ENCODE assay signal across 31 mouse cellular contexts in genomic region chr16:13785932-13786331, GRCm38 (mm10). TPM values are rescaled to one million over a fixed set of nuclear protein-coding genes. Genes with fewer than 3 reads are reported as not detected.
DNase-seq lines count a peak whose midpoint lies in the region; TF ChIP-seq lines count a peak whose summit lies in the region.
"Had no signal": no experiment of that assay in that cellular context is flagged by ENCODE, and none has a peak within 500 bp of the region (broad histone marks: within the 10 kb centered on the region; RNA-seq: fewer than 3 reads in every experiment).

No protein-coding gene starts in this region.

- TF ChIP-seq CTCF in E14TG2a.4 (conservative IDR thresholded peaks at IDR 0.05; ENCODE audit: low read length) (no peak), ES-Bruce4 (IDR thresholded peaks at IDR 0.05; ENCODE audit: low read depth, low read length) (no peak)

- peak; percentile 89 for DNase-seq in ES-E14 (ENCODE audit: low read depth, low spot score)
- DNase-seq in WW6 (ENCODE audit: low read depth, low spot score) = peak; percentile 59
- no peak for DNase-seq in layer of hippocampus, postnatal 14 days (ENCODE audit: low spot score in 2 of 2)
- no peak for DNase-seq in natural killer cell, adult 2 months (ENCODE audit: low spot score in 2 of 2)
- DNase-seq in heart, adult 11 months = no peak
- DNase-seq in cerebellum, postnatal 4 days (ENCODE audit: low spot score in 2 of 2) = no peak
- DNase-seq: adrenal gland, postnatal 10 days; adrenal gland, postnatal 25 days; cerebellum, adult 11 months; cerebellum, adult 18-20 months; cerebellum, adult 8-10 months; cerebellum, adult 9-11 months; cerebellum, postnatal 14 days; cerebellum, postnatal 36 days had no signal

- H3K27me3 ChIP-seq in E14TG2a.4 (ENCODE audit: insufficient read depth, low read length) = no peaks in the 10 kb centered on the region
- no peaks in the 10 kb centered on the region for H3K27me3 ChIP-seq in ES-Bruce4 (ENCODE audit: control insufficient read depth, insufficient read depth, low read length, poor library complexity, severe bottlenecking)
- H3K27me3 ChIP-seq: embryonic facial prominence, embryonic 13.5 days; embryonic facial prominence, embryonic 15.5 days; forebrain, embryonic 12.5 days had no signal

- TF ChIP-seq EP300 in ES-Bruce4 (IDR thresholded peaks at IDR 0.05; ENCODE audit: insufficient read depth, low read depth, low read length) = no peak

- H3K36me3 ChIP-seq in E14TG2a.4 (ENCODE audit: insufficient read depth, low read length) (peaks cover 93% of the 10 kb centered on the region), ES-Bruce4 (ENCODE audit: control insufficient read depth, insufficient read depth, low read length, poor library complexity, severe bottlenecking) (peaks cover 70% of the 10 kb centered on the region), ES-E14 (ENCODE audit: control insufficient read depth, insufficient read depth, low read length, poor library complexity, severe bottlenecking) (peaks cover 50% of the 10 kb centered on the region)

- TF ChIP-seq POLR2A in ES-Bruce4 (IDR thresholded peaks at IDR 0.05; ENCODE audit: insufficient read depth, low read length) = no peak

- H3K9ac ChIP-seq in ES-Bruce4 (ENCODE audit: low read depth, poor library complexity, severe bottlenecking) (no peak overlapping the region), ES-E14 (ENCODE audit: insufficient read depth, low read depth, low read length, poor library complexity, severe bottlenecking) (no peak overlapping the region)
- H3K9ac ChIP-seq: embryonic facial prominence, embryonic 13.5 days; embryonic facial prominence, embryonic 15.5 days; forebrain, embryonic 12.5 days had no signal

- H3K27ac ChIP-seq in ES-Bruce4 (ENCODE audit: insufficient read depth, low read length) = peak overlapping the region; percentile 87
- H3K27ac ChIP-seq in ES-E14 (ENCODE audit: insufficient read depth, low read depth, low read length, poor library complexity, severe bottlenecking) = no peak overlapping the region; the same call in 1 of the 2 replicates
- H3K27ac ChIP-seq: embryonic facial prominence, embryonic 13.5 days; embryonic facial prominence, embryonic 15.5 days; forebrain, embryonic 10.5 days; forebrain, embryonic 12.5 days had no signal

- H3K4me3 ChIP-seq in E14TG2a.4 (replicated peaks; ENCODE audit: low read length) (peak overlapping the region; percentile 35; the same call in 1 of the 2 replicates), ES-Bruce4 (ENCODE audit: low read depth, low read length) (no peak overlapping the region), ES-E14 (ENCODE audit: insufficient read depth in 1 of 2, low read depth in 1 of 2, low read length in 2 of 2, poor library complexity in 1 of 2, severe bottlenecking in 1 of 2) (no peak overlapping the region)
- H3K4me3 ChIP-seq: embryonic facial prominence, embryonic 13.5 days; embryonic facial prominence, embryonic 15.5 days; erythroblast, embryonic 14.5 days; forebrain, embryonic 10.5 days; forebrain, embryonic 12.5 days had no signal

- H3K4me1 ChIP-seq in E14TG2a.4 (replicated peaks; ENCODE audit: low read depth, low read length) = peaks cover 84% of the 10 kb centered on the region
- H3K4me1 ChIP-seq in ES-Bruce4 (ENCODE audit: control insufficient read depth, insufficient read depth, low read length) = peaks cover 1% of the 10 kb centered on the region
- H3K4me1 ChIP-seq in ES-E14 (ENCODE audit: control insufficient read depth in 2 of 2, insufficient read depth in 2 of 2, low read length in 2 of 2, poor library complexity in 1 of 2) = peaks cover 11 to 18% of the 10 kb centered on the region in 2 experiments

- 0 out of 2 replicates have a peak, but pooled peaks cover 3% of the 10 kb centered on the region for H3K9me3 ChIP-seq in E14TG2a.4 (ENCODE audit: low read length)
- H3K9me3 ChIP-seq in ES-Bruce4 (replicated peaks; ENCODE audit: control insufficient read depth, insufficient read depth, low read length, poor library complexity, severe bottlenecking) = no peaks in the 10 kb centered on the region
- no peaks in the 10 kb centered on the region for H3K9me3 ChIP-seq in ES-E14 (ENCODE audit: control insufficient read depth, insufficient read depth, low read depth, low read length)
- H3K9me3 ChIP-seq: embryonic facial prominence, embryonic 13.5 days; embryonic facial prominence, embryonic 15.5 days; forebrain, embryonic 10.5 days; forebrain, embryonic 12.5 days had no signal

- in situ Hi-C loops in ES-E14 (cut with MboI; ENCODE audit: low sequenced_read_pairs in 2 of 2, unreplicated experiment in 2 of 2) = no loop called here

TF ChIP-seq in ES-E14, 5 proteins besides CTCF, POLR2A, EP300 and RAD21:
- TF ChIP-seq ZC3H11A (IDR thresholded peaks at IDR 0.05; ENCODE audit: borderline replicate concordance, low read depth, low read length) (no peak), MAFK (IDR thresholded peaks at IDR 0.05; ENCODE audit: insufficient read depth, low read depth, low read length) (no peak), HCFC1 (IDR thresholded peaks at IDR 0.05; ENCODE audit: borderline replicate concordance, insufficient read depth, low read length) (no peak), ZNF384 (IDR thresholded peaks at IDR 0.05; ENCODE audit: low read depth, low read length) (no peak), CHD2 (IDR thresholded peaks at IDR 0.05; ENCODE audit: low read depth, low read length) (no peak)

RNA-seq across cellular contexts. Expression of gene Rrn3, which starts 5.4 kb away (rescaled TPM):
- 131 and 134 TPM in 2 replicates for polyA plus RNA-seq in ES-Bruce4 (2011; ENCODE audit: insufficient read depth, insufficient read length, low read depth, missing spikeins)
- total RNA-seq in ES-E14 (2012; rRNA removed) = 125 and 147 TPM in 2 replicates
- 10 to 100 TPM; 43.5 to 47.5 TPM for total RNA-seq in layer of hippocampus, postnatal 14 days (2021)

RNA-seq across cellular contexts. Expression of gene Ntan1, which starts 32.7 kb away (rescaled TPM):
- 57.6 and 61.3 TPM in 2 replicates for polyA plus RNA-seq in ES-Bruce4 (2011; ENCODE audit: insufficient read depth, insufficient read length, low read depth, missing spikeins)
- 48.2 and 54.2 TPM in 2 replicates for total RNA-seq in ES-E14 (2012; rRNA removed)
- total RNA-seq in layer of hippocampus, postnatal 14 days (2021) = 10 to 100 TPM; 81.7 to 85.0 TPM

RNA-seq across cellular contexts. Expression of gene Pla2g10, which starts 55.1 kb away (rescaled TPM):
- polyA plus RNA-seq in ES-Bruce4 (2011; ENCODE audit: insufficient read depth, insufficient read length, low read depth, missing spikeins) = 7.8 and 11.8 TPM in 2 replicates
- 38.9 and 43.6 TPM in 2 replicates for total RNA-seq in ES-E14 (2012; rRNA removed)
- total RNA-seq in layer of hippocampus, postnatal 14 days (2021) = not detected
- total RNA-seq: adrenal gland, adult 18-20 months; adrenal gland, postnatal 10 days; adrenal gland, postnatal 25 days; adrenal gland, postnatal 4 days; MEL had no signal
- polyA plus RNA-seq: activated CD4-positive, CD25-positive, alpha-beta regulatory T cell, adult 4 months; C2C12; cortical plate, adult 2 months; embryonic facial prominence, embryonic 11.5 days; erythroblast, embryonic 14.5 days; forebrain, embryonic 10.5 days; forebrain, embryonic 14.5 days; forebrain, embryonic 16.5 days; frontal cortex, adult 2 months had no signal

Comparison
In these comparisons a context has a peak if more than half of its experiments do, and no peak if none do; other contexts are left out.
1. DNase-seq: peak in ES-E14 (single experiment) and WW6 (single experiment); none in layer of hippocampus, postnatal 14 days (0 of 2), natural killer cell, adult 2 months (0 of 2), heart, adult 11 months (single experiment) and cerebellum, postnatal 4 days (0 of 2).
2. RNA of gene Pla2g10, which starts 55.1 kb away (total RNA-seq): 38.9 to 43.6 TPM in ES-E14; not detected in layer of hippocampus, postnatal 14 days; every median in the first group is over 10 times any median in the second.